Mouse (Mus musculus): ENCODE results near the gene Tnnt3. TPM values are rescaled to one million over a fixed set of nuclear protein-coding genes. Genes with fewer than 3 reads are reported as not detected.

Tnnt3 gene
- polyA plus RNA-seq (2014; fragmentation: Nextera tagmentation; extraction: Ambion mirVana), result 16.0 and 16.3 TPM in 2 replicates

DNA sequence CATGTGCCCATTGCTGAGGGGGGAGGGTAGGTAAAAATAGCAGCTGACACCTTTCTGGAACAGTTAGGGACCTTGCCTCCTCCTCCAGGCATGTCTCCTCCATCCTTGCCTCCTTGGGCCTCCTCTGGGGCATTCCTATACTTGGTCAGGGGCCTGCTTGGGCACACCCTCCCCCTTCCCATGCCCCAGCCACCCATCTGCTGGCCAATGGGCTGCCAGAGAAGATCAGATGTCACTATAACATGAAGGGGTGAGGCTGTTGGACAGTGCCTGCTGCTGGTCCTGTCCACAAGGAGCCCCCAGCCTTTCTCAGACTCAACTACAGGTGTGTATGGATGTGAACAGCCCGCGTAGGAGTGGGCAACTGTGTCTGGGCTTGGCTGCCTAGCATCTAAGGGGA lies at the start of gene Tnnt3:
Gene Tnnt3, plus strand, starts transcription at position 262 of the 400 bp plus-strand sequence.
- H3K9me3 ChIP-seq (replicated peaks; ENCODE audit: control insufficient read depth, low read length), result no peaks in the 10 kb centered on the region
- ATAC-seq (replicated peaks; ENCODE audit: insufficient number of reproducible peaks, low FRiP score, low TSS enrichment), result no peak
- peak within 1 kb of the TSS; percentile 16; the same call in 1 of the 2 replicates for H3K9ac ChIP-seq (ENCODE audit: low read depth, low read length)
- WGBS (ENCODE audit: insufficient replicate concordance), result 72% methylated on average over 2 of the region's 2 CpGs
- H3K36me3 ChIP-seq (ENCODE audit: control insufficient read depth, insufficient read depth, low read length), result peaks cover 2% of the 10 kb centered on the region
- H3K4me2 ChIP-seq, result no peak within 1 kb of the TSS
- H3K27ac ChIP-seq (ENCODE audit: low read depth, low read length), result peak within 1 kb of the TSS; percentile 77
- no peak within 1 kb of the TSS for H3K4me3 ChIP-seq (ENCODE audit: low read depth, low read length)
- no peaks in the 10 kb centered on the region for H3K27me3 ChIP-seq (ENCODE audit: control insufficient read depth, insufficient read depth, low read length)
- H3K4me1 ChIP-seq (ENCODE audit: control insufficient read depth, insufficient read depth, low read length), result peaks cover 13% of the 10 kb centered on the region

GRCm38 (mm10) chr7:142449038-142449617 lies 49.5 kb upstream of the Tnnt3 start:
- Histone ChIP-seq H3K4me2 (no peak overlapping the region), H3K36me3 (ENCODE audit: control insufficient read depth, insufficient read depth, low read length) (no peaks in the 10 kb centered on the region), H3K9me3 (replicated peaks; ENCODE audit: control insufficient read depth, low read length) (no peaks in the 10 kb centered on the region), H3K4me1 (ENCODE audit: control insufficient read depth, insufficient read depth, low read length) (peaks cover 3% of the 10 kb centered on the region; the same call in 1 of the 2 replicates), H3K27ac (ENCODE audit: low read depth, low read length) (no peak overlapping the region), H3K4me3 (ENCODE audit: low read depth, low read length) (no peak overlapping the region), H3K27me3 (ENCODE audit: control insufficient read depth, insufficient read depth, low read length) (no peaks in the 10 kb centered on the region), H3K9ac (ENCODE audit: low read depth, low read length) (no peak overlapping the region)
- ATAC-seq (replicated peaks; ENCODE audit: insufficient number of reproducible peaks, low FRiP score, low TSS enrichment), result no peak
- WGBS (ENCODE audit: insufficient replicate concordance), result 73% methylated on average over 6 of the region's 6 CpGs

DNA sequence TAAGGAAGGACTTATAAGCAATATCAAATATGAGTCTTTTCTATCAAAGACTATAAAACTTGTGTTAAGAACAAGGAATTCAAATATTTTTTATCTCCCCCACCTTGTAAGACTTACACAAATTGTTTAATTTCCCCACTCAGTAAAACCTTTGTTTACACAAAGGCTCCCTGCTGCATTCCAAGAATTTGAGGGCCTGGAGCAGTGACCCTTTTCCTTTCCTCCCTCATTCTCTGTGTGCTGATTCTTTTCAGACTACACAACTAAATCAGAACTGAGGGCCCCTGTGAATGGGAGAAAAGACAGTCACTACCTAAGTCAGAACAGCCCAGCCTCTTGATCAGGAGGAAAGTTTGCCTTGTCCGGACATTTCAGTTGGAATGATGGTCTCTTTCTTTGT lies 43.9 kb upstream of the Tnnt3 start:
- Histone ChIP-seq H3K27ac (ENCODE audit: low read depth, low read length) (peak overlapping the region; percentile 98), H3K9me3 (replicated peaks; ENCODE audit: control insufficient read depth, low read length) (no peaks in the 10 kb centered on the region), H3K9ac (ENCODE audit: low read depth, low read length) (0 out of 2 replicates have a peak overlapping the region, but pooled peaks have one; percentile 12), H3K4me3 (ENCODE audit: low read depth, low read length) (no peak overlapping the region), H3K4me2 (no peak overlapping the region), H3K27me3 (ENCODE audit: control insufficient read depth, insufficient read depth, low read length) (no peaks in the 10 kb centered on the region), H3K36me3 (ENCODE audit: control insufficient read depth, insufficient read depth, low read length) (no peaks in the 10 kb centered on the region), H3K4me1 (ENCODE audit: control insufficient read depth, insufficient read depth, low read length) (peaks cover 49% of the 10 kb centered on the region)
- ATAC-seq (replicated peaks; ENCODE audit: insufficient number of reproducible peaks, low FRiP score, low TSS enrichment), result no peak
- 69% methylated on average over 1 of the region's 1 CpGs for WGBS (ENCODE audit: insufficient replicate concordance)

DNA sequence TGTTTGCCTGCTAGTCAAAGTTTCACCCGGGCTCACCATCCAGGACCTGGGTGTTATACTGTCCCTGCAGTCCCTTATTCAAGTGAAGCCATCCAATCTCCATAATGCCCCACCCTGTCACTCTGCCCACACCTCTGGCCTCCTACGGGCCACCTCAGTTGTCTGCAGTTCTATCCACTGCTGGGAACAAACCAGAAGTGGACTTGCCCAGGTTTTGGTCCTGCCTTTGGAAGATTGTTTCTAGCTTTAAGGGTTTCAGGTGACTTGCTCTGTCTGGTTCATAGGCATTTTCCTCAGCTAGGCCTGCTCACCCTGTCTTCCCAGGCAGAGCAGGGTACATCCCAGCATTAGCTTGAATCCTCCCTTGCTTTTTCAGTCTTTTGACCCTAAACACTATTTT lies 43.4 kb upstream of the Tnnt3 start:
- peaks cover 55% of the 10 kb centered on the region for H3K4me1 ChIP-seq (ENCODE audit: control insufficient read depth, insufficient read depth, low read length)
- H3K27me3 ChIP-seq (ENCODE audit: control insufficient read depth, insufficient read depth, low read length), result no peaks in the 10 kb centered on the region
- H3K36me3 ChIP-seq (ENCODE audit: control insufficient read depth, insufficient read depth, low read length), result no peaks in the 10 kb centered on the region
- no peak overlapping the region for H3K4me2 ChIP-seq
- peak overlapping the region; percentile 12; the same call in 1 of the 2 replicates for H3K9ac ChIP-seq (ENCODE audit: low read depth, low read length)
- H3K9me3 ChIP-seq (replicated peaks; ENCODE audit: control insufficient read depth, low read length), result no peaks in the 10 kb centered on the region
- H3K27ac ChIP-seq (ENCODE audit: low read depth, low read length), result peak overlapping the region; percentile 98
- no peak overlapping the region for H3K4me3 ChIP-seq (ENCODE audit: low read depth, low read length)
- no peak for ATAC-seq (replicated peaks; ENCODE audit: insufficient number of reproducible peaks, low FRiP score, low TSS enrichment)
- WGBS (ENCODE audit: insufficient replicate concordance), result 49% methylated on average over 2 of the region's 2 CpGs

DNA sequence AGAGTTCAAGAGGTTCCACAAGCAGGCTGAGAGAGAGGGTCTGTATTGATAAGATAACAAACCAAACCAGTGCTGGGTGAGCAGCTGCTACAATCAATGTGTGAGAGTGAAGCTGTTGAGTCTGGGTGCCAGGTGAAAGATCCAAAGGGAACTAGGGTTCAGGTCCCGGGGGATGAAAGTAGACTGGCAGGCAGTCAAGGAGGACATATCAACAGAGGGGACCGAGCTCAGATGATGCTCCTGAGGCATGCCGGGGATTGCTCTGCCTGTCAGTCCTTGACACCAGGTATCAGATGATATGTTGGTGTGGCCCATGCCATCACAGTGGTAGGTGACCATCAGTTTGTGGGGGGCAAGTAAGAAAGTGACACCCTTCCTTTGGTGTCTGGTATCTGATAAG lies 41.8 kb upstream of the Tnnt3 start:
- Histone ChIP-seq H3K36me3 (ENCODE audit: control insufficient read depth, insufficient read depth, low read length) (no peaks in the 10 kb centered on the region), H3K9ac (ENCODE audit: low read depth, low read length) (no peak overlapping the region; the same call in 1 of the 2 replicates), H3K4me1 (ENCODE audit: control insufficient read depth, insufficient read depth, low read length) (peaks cover 66% of the 10 kb centered on the region), H3K4me2 (no peak overlapping the region; the same call in 1 of the 2 replicates), H3K27me3 (ENCODE audit: control insufficient read depth, insufficient read depth, low read length) (no peaks in the 10 kb centered on the region), H3K27ac (ENCODE audit: low read depth, low read length) (peak overlapping the region; percentile 98), H3K4me3 (ENCODE audit: low read depth, low read length) (no peak overlapping the region), H3K9me3 (replicated peaks; ENCODE audit: control insufficient read depth, low read length) (no peaks in the 10 kb centered on the region)
- ATAC-seq (replicated peaks; ENCODE audit: insufficient number of reproducible peaks, low FRiP score, low TSS enrichment), result peak; percentile 35; the same call in 1 of the 2 replicates
- 5% methylated on average over 3 of the region's 3 CpGs for WGBS (ENCODE audit: insufficient replicate concordance)

- Histone ChIP-seq H3K4me2 (peak overlapping the region; percentile 31; the same call in 1 of the 2 replicates), H3K4me1 (ENCODE audit: control insufficient read depth, insufficient read depth, low read length) (peaks cover 71% of the 10 kb centered on the region), H3K4me3 (ENCODE audit: low read depth, low read length) (no peak overlapping the region), H3K27me3 (ENCODE audit: control insufficient read depth, insufficient read depth, low read length) (no peaks in the 10 kb centered on the region), H3K27ac (ENCODE audit: low read depth, low read length) (peak overlapping the region; percentile 98), H3K9me3 (replicated peaks; ENCODE audit: control insufficient read depth, low read length) (no peaks in the 10 kb centered on the region), H3K36me3 (ENCODE audit: control insufficient read depth, insufficient read depth, low read length) (no peaks in the 10 kb centered on the region), H3K9ac (ENCODE audit: low read depth, low read length) (peak overlapping the region; percentile 58)
- WGBS (ENCODE audit: insufficient replicate concordance), result 11% methylated on average over 3 of the region's 3 CpGs
- no peak for ATAC-seq (replicated peaks; ENCODE audit: insufficient number of reproducible peaks, low FRiP score, low TSS enrichment)
These were observed 41.3 kb upstream of the Tnnt3 start for GRCm38 (mm10) chr7:142457227-142457811.

- WGBS (ENCODE audit: insufficient replicate concordance), result 4% methylated on average over 2 of the region's 2 CpGs
- no peak for ATAC-seq (replicated peaks; ENCODE audit: insufficient number of reproducible peaks, low FRiP score, low TSS enrichment)
- Histone ChIP-seq H3K36me3 (ENCODE audit: control insufficient read depth, insufficient read depth, low read length) (no peaks in the 10 kb centered on the region), H3K4me3 (ENCODE audit: low read depth, low read length) (no peak overlapping the region), H3K4me2 (no peak overlapping the region), H3K27ac (ENCODE audit: low read depth, low read length) (peak overlapping the region; percentile 98), H3K9ac (ENCODE audit: low read depth, low read length) (peak overlapping the region; percentile 58), H3K27me3 (ENCODE audit: control insufficient read depth, insufficient read depth, low read length) (no peaks in the 10 kb centered on the region), H3K4me1 (ENCODE audit: control insufficient read depth, insufficient read depth, low read length) (peaks cover 75% of the 10 kb centered on the region), H3K9me3 (replicated peaks; ENCODE audit: control insufficient read depth, low read length) (no peaks in the 10 kb centered on the region)
These were observed 40.6 kb upstream of the Tnnt3 start for GRCm38 (mm10) chr7:142458026-142458425.

DNA sequence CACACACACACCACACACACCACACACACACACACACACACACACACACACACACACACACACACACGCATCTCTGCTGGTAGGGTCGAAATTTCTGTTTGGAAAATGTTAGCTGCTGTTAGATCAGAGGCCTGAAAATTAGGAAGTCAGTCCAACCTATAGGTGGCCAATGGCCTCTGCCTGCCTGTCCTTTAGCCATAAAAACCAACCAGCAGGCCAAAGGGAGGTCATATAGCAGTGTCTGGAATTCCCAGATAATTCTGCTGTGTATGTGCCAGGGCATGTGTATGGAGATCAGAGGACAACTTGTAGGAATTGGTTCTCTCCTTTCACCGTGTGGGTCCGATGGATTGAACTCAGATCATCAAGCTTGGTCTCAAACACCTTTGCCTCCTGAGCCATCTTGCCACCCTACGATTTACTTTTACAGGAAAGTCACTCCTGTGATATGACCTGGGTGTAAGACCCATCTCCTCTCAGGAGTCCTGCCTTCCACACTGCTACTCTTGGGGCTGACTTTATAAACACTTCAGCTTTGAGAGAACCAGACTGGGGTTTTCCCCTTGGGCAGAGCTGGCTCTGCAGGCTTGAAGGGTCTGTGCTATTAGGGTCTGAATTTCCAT lies 39.8 kb upstream of the Tnnt3 start:
- Histone ChIP-seq H3K9ac (ENCODE audit: low read depth, low read length) (no peak overlapping the region; the same call in 1 of the 2 replicates), H3K27me3 (ENCODE audit: control insufficient read depth, insufficient read depth, low read length) (no peaks in the 10 kb centered on the region), H3K36me3 (ENCODE audit: control insufficient read depth, insufficient read depth, low read length) (no peaks in the 10 kb centered on the region), H3K9me3 (replicated peaks; ENCODE audit: control insufficient read depth, low read length) (no peaks in the 10 kb centered on the region), H3K4me1 (ENCODE audit: control insufficient read depth, insufficient read depth, low read length) (peaks cover 75% of the 10 kb centered on the region), H3K27ac (ENCODE audit: low read depth, low read length) (peak overlapping the region; percentile 98), H3K4me2 (no peak overlapping the region), H3K4me3 (ENCODE audit: low read depth, low read length) (no peak overlapping the region)
- ATAC-seq (replicated peaks; ENCODE audit: insufficient number of reproducible peaks, low FRiP score, low TSS enrichment), result no peak
- 55% methylated on average over 5 of the region's 5 CpGs for WGBS (ENCODE audit: insufficient replicate concordance)

All from heart, embryonic 11.5 days (tissue).